Mouse (Mus musculus) heart, adult 2 months (tissue): ENCODE data around the gene Litaf. TPM values are rescaled to one million over a fixed set of nuclear protein-coding genes. Genes with fewer than 3 reads are reported as not detected.

ENCODE experiments used
- DNase-seq, 2 experiments: peaks; one replicate each; pipeline ENCODE4 v3.0.0; 2021
- H3K27ac ChIP-seq: fragments of 200-600 bp; 2 replicates; pipeline ENCODE4 v1.8.1; 2022
- H3K27me3 ChIP-seq: fragments of 200-500 bp; 2 replicates; pipeline ENCODE4 v1.6.1; 2012; ENCODE audit warnings: mild to moderate bottlenecking, low read length, inconsistent platforms, mixed read lengths; ENCODE audit not compliant: control insufficient read depth, insufficient read depth
- H3K36me3 ChIP-seq: fragments of 200-500 bp; 2 replicates; pipeline ENCODE4 v1.6.1; 2012; ENCODE audit warnings: low read length, inconsistent platforms; ENCODE audit not compliant: control insufficient read depth, insufficient read depth
- H3K4me1 ChIP-seq: fragments of 200-500 bp; 2 replicates; pipeline ENCODE4 v1.6.1; 2011; ENCODE audit warnings: low read length; ENCODE audit not compliant: control insufficient read depth, insufficient read depth
- H3K4me3 ChIP-seq: fragments of 200-600 bp; 2 replicates; pipeline ENCODE4 v1.8.1; 2022
- H3K79me2 ChIP-seq: fragments of 200-500 bp; replicated peaks from 2 replicates; pipeline ENCODE4 v1.6.1; 2012; ENCODE audit warnings: mild to moderate bottlenecking, inconsistent platforms, low read length, moderate library complexity, mixed read lengths; ENCODE audit not compliant: control insufficient read depth, insufficient read depth
- H3K9ac ChIP-seq: fragments of 200-500 bp; 2 replicates; pipeline ENCODE4 v1.6.1; 2012; ENCODE audit warnings: low read depth, mild to moderate bottlenecking, control low read depth, inconsistent platforms, low read length, mixed read lengths
- CTCF ChIP-seq: fragments of 200-600 bp; IDR thresholded peaks from 2 replicates; pipeline ENCODE4 v1.8.1; 2022; ENCODE audit warnings: antibody characterized with exemption, mild to moderate bottlenecking, moderate library complexity
- EP300 ChIP-seq: fragments of 200-500 bp; IDR thresholded peaks from 2 replicates; pipeline ENCODE4 v1.6.1; 2011; ENCODE audit warnings: low read depth, low read length, control low read depth; ENCODE audit not compliant: insufficient read depth
- POLR2A ChIP-seq: fragments of 200-500 bp; IDR thresholded peaks from 2 replicates; pipeline ENCODE4 v1.6.1; 2011; ENCODE audit warnings: mild to moderate bottlenecking, low read depth, low read length, control low read depth; ENCODE audit not compliant: insufficient read depth
- WGBS: fragments of 180-500 bp; shearing (Covaris S2); methylation state at CpG from one replicate; pipeline ENCODE4 v1.1.7; 2018; 5-methylcytosine and 5-hydroxymethylcytosine counted together
- intact Hi-C: fragments of 180-260 bp; cut with DNase I; formaldehyde crosslinking; loops from one replicate; pipeline ENCODE4 v1.15.1; 2025
- polyA plus RNA-seq: library from polyadenylated mRNA; depleted of rRNA; stranded (reverse); fragments of >200 nt; gene quantifications from 2 replicates; pipeline ENCODE4 v1.2.3, GENCODE M21; 2012
- total RNA-seq, 2 experiments: library from RNA; stranded (reverse); gene quantifications; 2 replicates each; pipeline ENCODE4 v1.2.3; 2021

Litaf gene
- total and polyA plus RNA-seq, 3 experiments: 19.6 to 47.3 (median 25.0) TPM

DNA sequence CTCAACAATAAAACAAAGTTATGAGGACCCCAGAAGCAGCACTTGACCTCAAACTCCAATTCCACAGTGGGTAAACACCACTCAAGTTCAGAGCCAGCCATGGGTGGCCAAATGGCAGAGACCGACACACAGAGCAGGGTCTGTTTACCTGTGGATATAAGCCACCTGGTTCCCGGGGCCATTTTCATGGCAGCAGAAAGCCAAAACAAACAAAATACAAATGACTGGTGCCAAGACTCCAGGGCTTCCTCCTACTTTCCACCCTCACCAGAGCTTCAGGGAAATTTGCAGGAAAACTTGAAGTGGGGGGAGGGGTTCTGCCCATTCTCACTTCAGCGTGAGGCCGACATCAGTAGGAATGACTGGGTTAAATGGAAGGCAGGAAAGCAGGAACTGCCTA is 75.2 kb downstream of the Litaf start:
- 37% methylated on average over 4 of the region's 4 CpGs for WGBS
- TF ChIP-seq POLR2A (no peak), CTCF (no peak), EP300 (no peak)
- H3K4me3 ChIP-seq: no peak overlapping the region
- intact Hi-C loops: no loop called here
- H3K4me1 ChIP-seq: peaks cover 4% of the 10 kb centered on the region
- DNase-seq: no peak
- H3K79me2 ChIP-seq: peaks cover 2% of the 10 kb centered on the region
- no peak overlapping the region for H3K27ac ChIP-seq
- H3K27me3 ChIP-seq: no peaks in the 10 kb centered on the region
- no peak overlapping the region for H3K9ac ChIP-seq
- H3K36me3 ChIP-seq: peaks cover 2% of the 10 kb centered on the region

GRCm38 (mm10) chr16:10989896-10990295 is 76.1 kb downstream of the Litaf start:
- H3K4me1 ChIP-seq: peaks cover 5% of the 10 kb centered on the region
- WGBS: 95% methylated on average over 4 of the region's 4 CpGs

DNA sequence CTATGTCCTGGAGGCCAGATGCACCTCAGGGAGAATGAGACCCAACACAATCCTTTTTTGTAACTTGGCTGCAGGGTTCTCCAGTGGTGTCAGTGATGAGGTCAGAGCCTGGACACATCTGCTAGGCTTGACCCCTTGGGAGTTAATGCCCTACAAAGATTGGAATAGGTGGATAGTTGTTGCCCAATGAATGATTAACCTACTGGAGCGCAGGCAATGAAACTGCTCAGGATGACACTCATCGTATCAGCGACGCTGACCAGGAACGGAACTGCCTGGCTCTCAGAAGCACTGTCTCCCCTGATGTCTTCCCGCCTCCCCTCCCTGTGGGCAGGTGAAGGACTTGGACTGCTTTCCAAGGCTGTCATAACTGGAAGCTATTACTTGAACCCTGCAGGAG is 76.6 kb downstream of the Litaf start:
- TF ChIP-seq EP300 (no peak), CTCF (no peak), POLR2A (no peak)
- Histone ChIP-seq H3K9ac (no peak overlapping the region), H3K36me3 (peaks cover 4% of the 10 kb centered on the region), H3K4me3 (no peak overlapping the region), H3K27ac (no peak overlapping the region), H3K27me3 (no peaks in the 10 kb centered on the region), H3K4me1 (peaks cover 9% of the 10 kb centered on the region), H3K79me2 (peaks cover 2% of the 10 kb centered on the region)
- WGBS: 96% methylated on average over 6 of the region's 6 CpGs
- intact Hi-C loops: no loop called here
- DNase-seq: no peak

More at GRCm38 (mm10) chr16:10989896-10990295, 76.1 kb downstream of the Litaf start:
- H3K79me2 ChIP-seq: peaks cover 2% of the 10 kb centered on the region
- no peak overlapping the region for H3K4me3 ChIP-seq
- no peak overlapping the region for H3K9ac ChIP-seq
- DNase-seq: no peak
- intact Hi-C loops: no loop called here
- no peaks in the 10 kb centered on the region for H3K27me3 ChIP-seq
- no peak overlapping the region for H3K27ac ChIP-seq
- peak; percentile 55 for TF ChIP-seq CTCF
- no peak for TF ChIP-seq POLR2A
- peaks cover 2% of the 10 kb centered on the region for H3K36me3 ChIP-seq

- no peak for DNase-seq
- no peak for TF ChIP-seq EP300
- no peak for TF ChIP-seq CTCF
- no peak for TF ChIP-seq POLR2A
- H3K4me3 ChIP-seq: no peak overlapping the region
- H3K9ac ChIP-seq: no peak overlapping the region
- intact Hi-C loops: no loop called here
- no peak overlapping the region; the same call in 1 of the 2 replicates for H3K27ac ChIP-seq
- H3K79me2 ChIP-seq: peaks cover 2% of the 10 kb centered on the region
- WGBS: 64% methylated on average over 9 of the region's 9 CpGs
- no peaks in the 10 kb centered on the region for H3K27me3 ChIP-seq
- peaks cover 13% of the 10 kb centered on the region for H3K4me1 ChIP-seq
- peaks cover 2% of the 10 kb centered on the region for H3K36me3 ChIP-seq
Measured at GRCm38 (mm10) chr16:10988261-10988660, 77.7 kb downstream of the Litaf start.

- no peak overlapping the region for H3K9ac ChIP-seq
- TF ChIP-seq EP300 (no peak), POLR2A (no peak), CTCF (no peak)
- peaks cover 2% of the 10 kb centered on the region for H3K79me2 ChIP-seq
- WGBS: 28% methylated on average over 5 of the region's 5 CpGs
- intact Hi-C loops: loop anchor here (5.0 kb wide), 1 partner anchor 33 kb away; no protein-coding TSS in a partner anchor
- H3K27me3 ChIP-seq: no peaks in the 10 kb centered on the region
- peaks cover 24% of the 10 kb centered on the region for H3K4me1 ChIP-seq
- no peak for DNase-seq
- H3K36me3 ChIP-seq: peaks cover 2% of the 10 kb centered on the region; the same call in 1 of the 2 replicates
- peak overlapping the region; percentile 36 for H3K27ac ChIP-seq
- no peak overlapping the region for H3K4me3 ChIP-seq
Measured at GRCm38 (mm10) chr16:10984534-10984933, 81.4 kb downstream of the Litaf start.

GRCm38 (mm10) chr16:10981493-10982070 is 84.4 kb downstream of the Litaf start:
- Histone ChIP-seq H3K4me1 (peaks cover 39% of the 10 kb centered on the region), H3K27ac (peak overlapping the region; percentile 47)

More at GRCm38 (mm10) chr16:10981493-10982070, 84.4 kb downstream of the Litaf start:
- no peak for TF ChIP-seq POLR2A
- no peak for TF ChIP-seq EP300
- TF ChIP-seq CTCF: no peak
- no peak overlapping the region for H3K9ac ChIP-seq
- WGBS: 39% methylated on average over 7 of the region's 7 CpGs
- peak in 1 of 2 experiments; percentile 40 for DNase-seq
- no peaks in the 10 kb centered on the region for H3K27me3 ChIP-seq
- peaks cover 2% of the 10 kb centered on the region; the same call in 1 of the 2 replicates for H3K36me3 ChIP-seq
- intact Hi-C loops: loop anchor here (5.0 kb wide), 1 partner anchor 36 kb away; no protein-coding TSS in a partner anchor
- no peaks in the 10 kb centered on the region; the same call in none of the 2 replicates for H3K79me2 ChIP-seq
- no peak overlapping the region for H3K4me3 ChIP-seq
